Mouse (Mus musculus): ENCODE data around the gene Tmem210.

DNA sequence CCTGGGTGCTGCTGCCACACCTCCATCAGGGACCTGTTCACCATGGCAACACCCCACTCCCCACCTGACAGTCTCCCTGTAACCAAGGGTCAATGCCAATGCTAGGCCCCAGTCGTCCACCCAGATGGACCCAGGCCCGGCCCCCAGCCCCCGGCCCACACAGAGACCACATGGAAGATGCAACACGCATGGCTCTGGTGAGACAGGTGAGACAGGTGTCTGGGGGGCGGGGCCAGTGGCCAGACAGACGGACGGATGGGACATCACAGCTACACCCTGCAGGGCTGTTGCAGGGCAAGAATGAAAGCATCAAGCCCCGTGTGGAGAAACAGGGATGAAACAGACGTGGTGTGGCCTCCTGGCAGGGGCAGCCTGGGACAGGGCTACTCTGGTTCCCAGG lies 5.8 kb downstream of the Tmem210 start:
- TF ChIP-seq CTCF (IDR thresholded peaks at IDR 0.05; ENCODE audit: low read depth, low read length) (no peak), POLR2A (IDR thresholded peaks at IDR 0.05; ENCODE audit: extremely low read depth, insufficient read depth, low read length) (no peak)

All from liver, adult 2 months (tissue).